8 mouse cellular contexts compared by ENCODE assay signal in genomic region chr1:165717711-165718542, GRCm38 (mm10). TPM values are rescaled to one million over a fixed set of nuclear protein-coding genes. Genes with fewer than 3 reads are reported as not detected.
DNase-seq lines count a peak whose midpoint lies in the region; ATAC-seq and TF ChIP-seq lines count a peak whose summit lies in the region.

No protein-coding gene starts in this region.

- no peak overlapping the region for H3K4me2 ChIP-seq in midbrain, embryonic 15.5 days
- H3K4me2 ChIP-seq in midbrain, embryonic 13.5 days (replicated peaks) = no peak overlapping the region
- no peak overlapping the region for H3K4me2 ChIP-seq in embryonic facial prominence, embryonic 13.5 days
- H3K4me2 ChIP-seq in limb, embryonic 12.5 days = no peak overlapping the region
- H3K4me2 ChIP-seq in midbrain, postnatal 0 days (ENCODE audit: low read depth, low read length, poor library complexity, severe bottlenecking) = no peak overlapping the region

- ATAC-seq in midbrain, embryonic 15.5 days (replicated peaks) = no peak
- ATAC-seq in midbrain, embryonic 13.5 days = no peak
- ATAC-seq in embryonic facial prominence, embryonic 13.5 days (ENCODE audit: insufficient number of reproducible peaks, insufficient read depth, low FRiP score, low TSS enrichment, low read depth) = no peak
- peak; percentile 80 to 83 for ATAC-seq in hematopoietic stem cell, adult 5-6 weeks (replicated peaks in 1 of 2; ENCODE audit: insufficient read depth in 1 of 2, low FRiP score in 2 of 2, low TSS enrichment in 1 of 2, low read depth in 1 of 2, poor library complexity in 2 of 2, severe bottlenecking in 2 of 2)
- no peak for ATAC-seq in limb, embryonic 12.5 days (ENCODE audit: insufficient number of reproducible peaks, insufficient read depth, low FRiP score, low TSS enrichment, low read depth)
- ATAC-seq in midbrain, postnatal 0 days (ENCODE audit: low FRiP score) = no peak

- no peaks in the 10 kb centered on the region for H3K4me1 ChIP-seq in midbrain, embryonic 15.5 days
- no peaks in the 10 kb centered on the region for H3K4me1 ChIP-seq in midbrain, embryonic 13.5 days (replicated peaks)
- H3K4me1 ChIP-seq in embryonic facial prominence, embryonic 13.5 days = peaks cover 15% of the 10 kb centered on the region; the same call in 1 of the 2 replicates
- H3K4me1 ChIP-seq in limb, embryonic 12.5 days (replicated peaks) = peaks cover 15% of the 10 kb centered on the region
- no peaks in the 10 kb centered on the region for H3K4me1 ChIP-seq in midbrain, postnatal 0 days (ENCODE audit: insufficient read depth, low read length)

- H3K27ac ChIP-seq in midbrain, embryonic 15.5 days = peak overlapping the region; percentile 11; the same call in 1 of the 2 replicates
- H3K27ac ChIP-seq in midbrain, embryonic 13.5 days = no peak overlapping the region
- peak overlapping the region; percentile 48; the same call in 1 of the 2 replicates for H3K27ac ChIP-seq in embryonic facial prominence, embryonic 13.5 days
- peak overlapping the region; percentile 62; the same call in 1 of the 2 replicates for H3K27ac ChIP-seq in limb, embryonic 12.5 days
- H3K27ac ChIP-seq in midbrain, postnatal 0 days (ENCODE audit: low read depth, low read length) = peak overlapping the region; percentile 38

- no peaks in the 10 kb centered on the region for H3K36me3 ChIP-seq in midbrain, embryonic 15.5 days (replicated peaks)
- H3K36me3 ChIP-seq in midbrain, embryonic 13.5 days = no peaks in the 10 kb centered on the region
- H3K36me3 ChIP-seq in embryonic facial prominence, embryonic 13.5 days = no peaks in the 10 kb centered on the region
- H3K36me3 ChIP-seq in limb, embryonic 12.5 days = no peaks in the 10 kb centered on the region
- H3K36me3 ChIP-seq in midbrain, postnatal 0 days (ENCODE audit: insufficient read depth, low read length) = no peaks in the 10 kb centered on the region

- no peak overlapping the region for H3K4me3 ChIP-seq in midbrain, embryonic 15.5 days
- H3K4me3 ChIP-seq in midbrain, embryonic 13.5 days (replicated peaks) = no peak overlapping the region
- no peak overlapping the region for H3K4me3 ChIP-seq in embryonic facial prominence, embryonic 13.5 days
- no peak overlapping the region for H3K4me3 ChIP-seq in limb, embryonic 12.5 days (replicated peaks)
- H3K4me3 ChIP-seq in midbrain, postnatal 0 days (ENCODE audit: low read depth, low read length) = no peak overlapping the region

- H3K27me3 ChIP-seq in midbrain, embryonic 15.5 days (replicated peaks) = no peaks in the 10 kb centered on the region
- H3K27me3 ChIP-seq in midbrain, embryonic 13.5 days = no peaks in the 10 kb centered on the region
- no peaks in the 10 kb centered on the region for H3K27me3 ChIP-seq in embryonic facial prominence, embryonic 13.5 days
- H3K27me3 ChIP-seq in limb, embryonic 12.5 days = no peaks in the 10 kb centered on the region
- no peaks in the 10 kb centered on the region for H3K27me3 ChIP-seq in midbrain, postnatal 0 days (ENCODE audit: insufficient read depth, low read length)

- peak; percentile 12 for DNase-seq in midbrain, postnatal 0 days (ENCODE audit: low spot score)
- peak; percentile 79 to 82 for DNase-seq in thymus, postnatal 36 days
- no peak for DNase-seq in layer of hippocampus, adult 11-12 months (ENCODE audit: low spot score)

- H3K9ac ChIP-seq in midbrain, embryonic 15.5 days = no peak overlapping the region
- no peak overlapping the region for H3K9ac ChIP-seq in midbrain, embryonic 13.5 days (replicated peaks)
- no peak overlapping the region for H3K9ac ChIP-seq in embryonic facial prominence, embryonic 13.5 days
- H3K9ac ChIP-seq in limb, embryonic 12.5 days (replicated peaks) = no peak overlapping the region
- no peak overlapping the region for H3K9ac ChIP-seq in midbrain, postnatal 0 days (replicated peaks; ENCODE audit: low read length, poor library complexity, severe bottlenecking)

- no peaks in the 10 kb centered on the region for H3K9me3 ChIP-seq in midbrain, embryonic 15.5 days
- no peaks in the 10 kb centered on the region for H3K9me3 ChIP-seq in midbrain, embryonic 13.5 days
- no peaks in the 10 kb centered on the region for H3K9me3 ChIP-seq in embryonic facial prominence, embryonic 13.5 days
- H3K9me3 ChIP-seq in limb, embryonic 12.5 days = no peaks in the 10 kb centered on the region
- H3K9me3 ChIP-seq in midbrain, postnatal 0 days (ENCODE audit: low read length) = no peaks in the 10 kb centered on the region

- no peak for TF ChIP-seq CTCF in midbrain, postnatal 0 days (IDR thresholded peaks at IDR 0.05)

- WGBS in midbrain, embryonic 15.5 days = 67% methylated on average over 11 of the region's 11 CpGs
- 61% methylated on average over 11 of the region's 11 CpGs for WGBS in midbrain, embryonic 13.5 days
- 50% methylated on average over 11 of the region's 11 CpGs for WGBS in embryonic facial prominence, embryonic 13.5 days
- WGBS in limb, embryonic 12.5 days = 56% methylated on average over 11 of the region's 11 CpGs
- 61% methylated on average over 11 of the region's 11 CpGs for WGBS in midbrain, postnatal 0 days

RNA-seq across cellular contexts. Expression of gene Rcsd1, which starts 8.4 kb away (rescaled TPM):
- 9.6 and 10.2 TPM in 2 replicates for polyA plus RNA-seq in midbrain, embryonic 15.5 days (2015; fragmentation: Nextera tagmentation; extraction: Ambion mirVana)
- 8.0 and 8.3 TPM in 2 replicates for polyA plus RNA-seq in midbrain, embryonic 13.5 days (2015; fragmentation: Nextera tagmentation; extraction: Ambion mirVana)
- 13.9 and 16.8 TPM in 2 replicates for polyA plus RNA-seq in embryonic facial prominence, embryonic 13.5 days (2015; fragmentation: Nextera tagmentation; extraction: Ambion mirVana)
- total RNA-seq in hematopoietic stem cell, adult 5-6 weeks (2017) = 132 and 143 TPM in 2 replicates
- polyA plus RNA-seq in limb, embryonic 12.5 days (2016; fragmentation: Nextera tagmentation; extraction: Ambion mirVana) = 10.8 and 13.4 TPM in 2 replicates
- total RNA-seq in midbrain, postnatal 0 days (2014; rRNA removed) = 7.6 and 7.9 TPM in 2 replicates
- polyA plus RNA-seq in midbrain, postnatal 0 days (2015; fragmentation: Nextera tagmentation; extraction: Ambion mirVana) = 8.0 and 9.1 TPM in 2 replicates

RNA-seq across cellular contexts. Expression of gene Creg1, which starts 45.6 kb away (rescaled TPM):
- polyA plus RNA-seq in midbrain, embryonic 15.5 days (2015; fragmentation: Nextera tagmentation; extraction: Ambion mirVana) = 29.3 and 31.6 TPM in 2 replicates
- polyA plus RNA-seq in midbrain, embryonic 13.5 days (2015; fragmentation: Nextera tagmentation; extraction: Ambion mirVana) = 21.7 and 23.8 TPM in 2 replicates
- 43.8 and 60.0 TPM in 2 replicates for polyA plus RNA-seq in embryonic facial prominence, embryonic 13.5 days (2015; fragmentation: Nextera tagmentation; extraction: Ambion mirVana)
- 118 and 127 TPM in 2 replicates for total RNA-seq in hematopoietic stem cell, adult 5-6 weeks (2017)
- polyA plus RNA-seq in limb, embryonic 12.5 days (2016; fragmentation: Nextera tagmentation; extraction: Ambion mirVana) = 35.3 and 40.5 TPM in 2 replicates
- total RNA-seq in midbrain, postnatal 0 days (2014; rRNA removed) = 21.3 and 22.7 TPM in 2 replicates
- 47.0 and 49.1 TPM in 2 replicates for polyA plus RNA-seq in midbrain, postnatal 0 days (2015; fragmentation: Nextera tagmentation; extraction: Ambion mirVana)

Comparison
In these comparisons a context has a peak if more than half of its experiments do, and no peak if none do; other contexts are left out.
1. ATAC-seq: peak in hematopoietic stem cell, adult 5-6 weeks (2 of 2); none in midbrain, embryonic 15.5 days (single experiment), midbrain, embryonic 13.5 days (single experiment), embryonic facial prominence, embryonic 13.5 days (single experiment), limb, embryonic 12.5 days (single experiment) and midbrain, postnatal 0 days (single experiment).